Mouse (Mus musculus): ENCODE data around the gene Nudt9. TPM values are rescaled to one million over a fixed set of nuclear protein-coding genes. Genes with fewer than 3 reads are reported as not detected.
"Not testable (repeated sequence)": the region's sequence is repeated elsewhere in the genome, so short reads cannot be mapped to it uniquely, and the experiment has no call there.

Nudt9 gene
- polyA plus RNA-seq, 1 experiment = not detected

DNA sequence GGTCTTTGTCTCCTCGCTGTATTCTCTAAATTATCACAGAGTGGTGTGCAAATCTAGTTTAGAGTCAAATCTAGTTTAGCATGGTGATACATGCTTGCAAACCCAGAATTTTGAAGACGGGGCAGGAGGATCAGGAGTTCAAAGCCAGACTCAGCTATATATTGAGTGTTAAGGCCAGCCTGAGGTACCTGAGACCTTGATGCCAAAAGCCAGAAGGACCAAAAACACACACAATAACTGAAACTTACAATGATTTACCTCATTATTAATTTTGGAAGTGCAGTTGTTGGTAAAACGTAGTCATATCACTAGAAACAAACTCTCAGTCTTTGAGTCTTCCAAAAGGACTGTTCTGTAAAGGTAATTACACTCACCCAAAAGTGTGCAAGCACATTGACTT lies 36.7 kb upstream of the Nudt9 start:
- H3K4me1 ChIP-seq (ENCODE audit: control insufficient read depth, insufficient read depth, low read length) = peaks cover 2% of the 10 kb centered on the region; the same call in 1 of the 2 replicates
- TF ChIP-seq CTCF (IDR thresholded peaks at IDR 0.05; ENCODE audit: insufficient read depth, low read depth, low read length) = no peak
- no peak for TF ChIP-seq POLR2A (IDR thresholded peaks at IDR 0.05; ENCODE audit: insufficient read depth, low read depth, low read length)
- no peak overlapping the region for H3K27ac ChIP-seq (ENCODE audit: insufficient read depth, low read depth, low read length)
- H3K4me3 ChIP-seq (ENCODE audit: insufficient read depth, low read depth, low read length) = no peak overlapping the region
- WGBS = 97% methylated on average over 3 of the region's 3 CpGs

DNA sequence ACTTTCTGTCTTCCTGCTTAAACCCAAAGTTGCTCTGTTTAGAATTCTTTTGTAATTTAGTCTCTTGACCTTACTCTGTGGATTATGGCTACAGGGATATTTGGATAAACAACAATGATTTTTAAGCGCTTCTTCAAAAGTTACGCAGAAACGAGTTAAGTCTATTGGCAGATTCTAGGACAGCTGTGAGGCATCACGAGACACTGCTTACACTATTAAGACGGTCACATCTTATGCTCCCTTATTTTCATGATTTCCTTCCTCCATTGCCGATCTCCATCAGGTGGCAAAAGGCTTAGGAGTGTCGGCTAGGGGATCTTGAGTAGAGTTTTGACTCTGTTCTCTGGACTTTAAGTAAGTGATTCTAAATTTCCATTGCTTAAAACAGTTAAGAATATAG lies 35.8 kb upstream of the Nudt9 start:
- peaks cover 2% of the 10 kb centered on the region; the same call in 1 of the 2 replicates for H3K4me1 ChIP-seq (ENCODE audit: control insufficient read depth, insufficient read depth, low read length)
- H3K4me3 ChIP-seq (ENCODE audit: insufficient read depth, low read depth, low read length) = no peak overlapping the region
- WGBS = 92% methylated on average over 7 of the region's 7 CpGs
- TF ChIP-seq POLR2A (IDR thresholded peaks at IDR 0.05; ENCODE audit: insufficient read depth, low read depth, low read length) = no peak
- TF ChIP-seq CTCF (IDR thresholded peaks at IDR 0.05; ENCODE audit: insufficient read depth, low read depth, low read length) = no peak
- H3K27ac ChIP-seq (ENCODE audit: insufficient read depth, low read depth, low read length) = no peak overlapping the region

DNA sequence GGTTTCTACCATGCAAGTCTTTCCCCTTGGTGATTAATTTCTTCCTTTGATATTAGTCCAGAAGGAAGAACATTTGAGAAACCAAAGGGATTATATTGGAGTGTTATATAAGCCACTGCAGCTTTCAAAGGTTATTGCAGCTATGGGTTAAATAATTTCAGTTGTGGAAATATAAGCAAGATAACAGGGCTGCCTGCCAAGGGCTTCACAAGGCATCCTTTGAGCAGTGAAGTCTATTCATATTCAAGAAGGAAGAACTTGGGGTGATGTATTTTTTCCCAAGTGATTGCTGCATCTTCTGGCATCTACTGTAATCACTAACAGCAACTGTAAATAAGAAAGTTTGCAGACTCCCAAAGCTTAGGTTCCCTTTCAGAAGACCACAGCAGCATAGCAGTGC lies 34.7 kb upstream of the Nudt9 start:
- no peak overlapping the region for H3K27ac ChIP-seq (ENCODE audit: insufficient read depth, low read depth, low read length)
- TF ChIP-seq CTCF (IDR thresholded peaks at IDR 0.05; ENCODE audit: insufficient read depth, low read depth, low read length) = no peak
- no peak for TF ChIP-seq POLR2A (IDR thresholded peaks at IDR 0.05; ENCODE audit: insufficient read depth, low read depth, low read length)
- H3K4me3 ChIP-seq (ENCODE audit: insufficient read depth, low read depth, low read length) = no peak overlapping the region
- H3K4me1 ChIP-seq (ENCODE audit: control insufficient read depth, insufficient read depth, low read length) = peaks cover 2% of the 10 kb centered on the region; the same call in 1 of the 2 replicates

DNA sequence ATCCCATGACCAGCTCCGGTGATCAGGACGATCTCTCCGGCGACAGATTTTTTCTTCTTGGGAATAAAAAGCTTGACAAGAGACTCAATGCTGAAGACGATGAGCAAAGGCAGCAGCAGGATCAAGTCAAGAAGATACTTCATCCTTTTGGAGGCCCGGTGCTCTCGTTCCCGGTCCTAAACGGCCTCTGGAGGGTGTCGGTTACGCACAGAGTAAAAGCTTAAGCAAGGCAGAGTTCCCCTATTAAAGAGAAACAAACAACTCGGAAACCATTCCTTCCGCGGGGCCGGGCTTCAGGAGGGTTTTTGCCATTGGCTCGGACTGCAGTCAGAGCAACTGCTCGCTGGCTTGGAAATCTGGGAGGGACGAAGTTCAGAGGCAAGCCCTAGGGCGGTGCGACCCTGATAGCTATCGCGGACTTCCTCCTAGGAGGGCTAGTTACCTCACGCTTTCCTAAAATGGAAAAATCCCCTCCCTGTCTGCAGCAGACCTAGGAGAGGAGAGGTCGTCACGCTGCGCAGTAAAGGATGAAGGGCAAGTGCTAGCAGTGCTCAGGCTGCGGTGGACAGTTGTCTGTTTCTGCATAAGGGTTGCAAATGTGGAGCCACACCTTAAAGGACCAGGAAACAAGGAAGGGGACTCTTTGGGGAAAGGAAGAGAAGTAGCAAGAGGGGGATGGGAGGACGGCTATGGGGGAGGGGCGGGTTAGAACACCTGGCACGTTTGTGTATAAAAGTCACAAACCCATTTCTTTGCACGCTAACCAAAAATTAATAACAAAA lies 24.3 kb upstream of the Nudt9 start, which contains the start of gene Hsd17b11:
Gene Hsd17b11, minus strand, starts transcription at position 323 of the 782 bp plus-strand sequence.
- TF ChIP-seq CTCF (IDR thresholded peaks at IDR 0.05; ENCODE audit: insufficient read depth, low read depth, low read length) = no peak
- TF ChIP-seq POLR2A (IDR thresholded peaks at IDR 0.05; ENCODE audit: insufficient read depth, low read depth, low read length) = no peak; the same call in 1 of the 2 replicates
- WGBS = under 1% methylated on average over 31 of the region's 31 CpGs
- Histone ChIP-seq H3K4me1 (ENCODE audit: control insufficient read depth, insufficient read depth, low read length) (peaks cover 12% of the 10 kb centered on the region), H3K4me3 (ENCODE audit: insufficient read depth, low read depth, low read length) (peak within 1 kb of the TSS; percentile 64), H3K27ac (ENCODE audit: insufficient read depth, low read depth, low read length) (peak within 1 kb of the TSS; percentile 92)

DNA sequence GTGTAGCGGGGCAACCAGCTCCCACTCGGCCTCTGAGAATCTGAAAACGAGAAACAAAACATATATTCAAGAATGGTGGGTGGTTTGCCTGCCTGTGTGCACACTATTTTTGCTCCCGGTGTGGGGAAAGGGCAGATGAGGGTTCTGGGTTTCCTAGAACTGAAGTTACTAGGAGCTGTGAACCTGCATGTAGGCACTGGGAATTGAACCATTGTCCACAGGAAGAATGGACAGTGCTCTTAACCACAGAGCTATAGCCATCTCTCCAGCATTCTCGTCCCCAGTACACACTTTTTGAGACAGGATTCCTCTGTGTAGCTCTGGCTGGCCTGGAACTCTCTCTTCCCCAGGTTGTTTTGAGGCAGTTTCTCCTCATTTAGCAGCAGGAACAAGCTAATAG lies 23.5 kb upstream of the Nudt9 start:
- no peak for TF ChIP-seq CTCF (IDR thresholded peaks at IDR 0.05; ENCODE audit: insufficient read depth, low read depth, low read length)
- no peak for TF ChIP-seq POLR2A (IDR thresholded peaks at IDR 0.05; ENCODE audit: insufficient read depth, low read depth, low read length)
- no peak overlapping the region for H3K4me3 ChIP-seq (ENCODE audit: insufficient read depth, low read depth, low read length)
- peaks cover 12% of the 10 kb centered on the region for H3K4me1 ChIP-seq (ENCODE audit: control insufficient read depth, insufficient read depth, low read length)
- 28% methylated on average over 5 of the region's 5 CpGs for WGBS
- peak overlapping the region; percentile 28; the same call in 1 of the 2 replicates for H3K27ac ChIP-seq (ENCODE audit: insufficient read depth, low read depth, low read length)

DNA sequence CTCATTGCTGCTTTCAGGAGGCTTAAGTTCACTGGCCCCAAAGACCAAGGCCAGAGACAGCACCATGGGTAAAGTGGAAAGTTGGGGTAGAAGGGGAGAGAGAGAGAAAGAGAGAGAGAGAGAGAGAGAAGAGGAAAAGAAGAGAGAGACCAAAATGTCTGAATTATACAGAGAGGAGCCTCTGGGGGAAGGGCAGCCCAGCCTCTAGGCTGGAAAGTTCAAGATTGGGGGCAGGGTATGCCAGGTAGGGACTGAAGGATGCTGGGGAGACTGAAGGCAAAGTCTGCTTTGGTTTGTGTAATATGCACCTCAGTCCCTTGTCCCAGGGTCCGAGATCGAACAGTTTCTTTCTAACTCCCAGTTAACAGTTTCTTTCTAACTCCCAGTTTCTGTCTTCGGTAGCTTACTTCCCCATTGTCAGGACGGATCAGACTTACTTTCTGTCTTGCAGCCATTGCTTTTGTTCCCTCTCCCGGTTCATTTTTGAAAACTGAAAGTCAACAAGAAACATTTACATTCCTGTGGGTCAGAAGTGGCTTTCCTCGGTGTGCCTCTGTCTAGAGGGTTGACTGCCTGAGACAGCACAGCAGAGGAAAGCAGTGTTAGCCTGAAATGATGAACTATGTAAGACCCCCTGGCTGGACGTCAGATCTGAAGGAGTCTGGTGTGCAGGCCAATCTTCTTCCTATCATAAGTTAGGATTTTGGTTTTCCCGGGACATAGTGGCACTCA lies 22.7 kb upstream of the Nudt9 start:
- H3K27ac ChIP-seq (ENCODE audit: insufficient read depth, low read depth, low read length) = no peak overlapping the region
- TF ChIP-seq CTCF (IDR thresholded peaks at IDR 0.05; ENCODE audit: insufficient read depth, low read depth, low read length) (no peak), POLR2A (IDR thresholded peaks at IDR 0.05; ENCODE audit: insufficient read depth, low read depth, low read length) (no peak)
- no peak overlapping the region for H3K4me3 ChIP-seq (ENCODE audit: insufficient read depth, low read depth, low read length)
- 80% methylated on average over 8 of the region's 8 CpGs for WGBS
- H3K4me1 ChIP-seq (ENCODE audit: control insufficient read depth, insufficient read depth, low read length) = peaks cover 10% of the 10 kb centered on the region

DNA sequence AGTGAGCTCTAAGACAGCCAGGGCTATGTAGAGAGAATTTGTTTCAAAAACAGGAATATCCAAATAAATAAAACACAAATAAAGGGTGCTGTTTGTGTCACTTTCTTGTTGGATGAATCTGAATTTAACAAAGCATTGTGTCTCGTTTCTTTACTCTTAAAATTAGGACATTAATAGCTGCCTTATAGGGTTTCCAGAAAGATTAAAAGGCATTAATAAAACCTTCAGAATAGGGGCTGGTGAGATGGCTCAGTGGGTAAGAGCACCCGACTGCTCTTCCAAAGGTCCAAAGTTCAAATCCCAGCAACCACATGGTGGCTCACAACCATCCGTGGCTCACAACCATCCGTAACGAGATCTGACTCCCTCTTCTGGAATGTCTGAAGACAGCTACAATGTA lies 21.9 kb upstream of the Nudt9 start:
- WGBS = 79% methylated on average over 5 of the region's 5 CpGs
- not testable (repeated sequence) for H3K4me3 ChIP-seq (ENCODE audit: insufficient read depth, low read depth, low read length); H3K4me1 ChIP-seq (ENCODE audit: control insufficient read depth, insufficient read depth, low read length); H3K27ac ChIP-seq (ENCODE audit: insufficient read depth, low read depth, low read length)

DNA sequence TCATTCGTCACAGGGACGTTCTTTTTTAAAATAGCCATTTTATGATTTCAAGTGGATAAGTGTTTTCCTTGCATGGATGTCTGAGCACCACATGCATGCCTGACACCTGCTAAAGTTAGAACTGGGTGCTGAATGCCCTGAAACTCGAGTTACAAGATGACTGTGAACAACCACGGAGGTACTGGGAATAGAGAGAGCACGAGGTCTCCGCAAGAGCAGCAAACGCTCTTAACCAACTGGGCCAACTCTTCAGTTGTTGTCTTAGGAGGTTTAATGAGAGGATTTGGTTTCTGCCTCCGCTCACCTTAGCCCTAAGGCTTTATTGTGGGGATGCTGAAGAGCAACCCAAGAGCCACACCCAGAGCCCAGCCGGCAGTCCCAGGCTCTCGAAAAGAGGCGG lies 21.3 kb upstream of the Nudt9 start:
- H3K4me1 ChIP-seq (ENCODE audit: control insufficient read depth, insufficient read depth, low read length) = peaks cover 6% of the 10 kb centered on the region
- no peak overlapping the region for H3K4me3 ChIP-seq (ENCODE audit: insufficient read depth, low read depth, low read length)
- WGBS = 78% methylated on average over 11 of the region's 11 CpGs
- no peak for TF ChIP-seq CTCF (IDR thresholded peaks at IDR 0.05; ENCODE audit: insufficient read depth, low read depth, low read length)
- no peak for TF ChIP-seq POLR2A (IDR thresholded peaks at IDR 0.05; ENCODE audit: insufficient read depth, low read depth, low read length)
- H3K27ac ChIP-seq (ENCODE audit: insufficient read depth, low read depth, low read length) = no peak overlapping the region

DNA sequence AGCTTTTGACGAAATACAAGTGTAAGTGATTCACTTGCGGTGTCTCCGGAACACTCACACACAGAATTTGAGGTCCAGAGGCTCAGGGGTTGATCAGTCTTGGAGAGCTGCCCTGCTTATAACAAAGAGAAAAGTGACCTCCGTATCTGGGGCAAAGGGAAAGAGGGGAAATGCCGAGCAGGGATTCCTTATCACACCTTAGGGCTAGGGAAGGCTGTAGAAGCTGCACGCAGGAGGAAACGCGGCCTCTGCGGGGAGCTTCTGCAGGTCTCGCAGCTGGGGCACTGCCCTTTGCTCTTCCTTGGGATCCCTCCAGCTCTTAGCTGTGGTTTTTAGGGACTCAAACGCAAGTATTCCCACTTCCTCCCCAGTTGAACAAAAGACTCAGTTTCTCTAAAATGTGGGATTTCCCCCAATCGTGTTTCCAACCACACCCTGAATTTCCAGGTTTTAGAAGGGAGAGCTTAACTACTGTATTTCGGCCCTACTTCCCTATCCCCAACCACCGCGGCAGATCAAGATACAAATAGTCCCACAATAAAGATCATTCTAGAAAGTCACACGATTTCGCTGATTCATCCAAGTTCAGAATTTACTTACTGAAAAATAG lies 20.8 kb upstream of the Nudt9 start:
- WGBS = 74% methylated on average over 17 of the region's 17 CpGs
- no peak overlapping the region for H3K27ac ChIP-seq (ENCODE audit: insufficient read depth, low read depth, low read length)
- TF ChIP-seq CTCF (IDR thresholded peaks at IDR 0.05; ENCODE audit: insufficient read depth, low read depth, low read length) (no peak), POLR2A (IDR thresholded peaks at IDR 0.05; ENCODE audit: insufficient read depth, low read depth, low read length) (no peak)
- no peak overlapping the region for H3K4me3 ChIP-seq (ENCODE audit: insufficient read depth, low read depth, low read length)
- peaks cover 3% of the 10 kb centered on the region; the same call in 1 of the 2 replicates for H3K4me1 ChIP-seq (ENCODE audit: control insufficient read depth, insufficient read depth, low read length)
